Mouse (Mus musculus): ENCODE results near the gene Gm47985.

DNA sequence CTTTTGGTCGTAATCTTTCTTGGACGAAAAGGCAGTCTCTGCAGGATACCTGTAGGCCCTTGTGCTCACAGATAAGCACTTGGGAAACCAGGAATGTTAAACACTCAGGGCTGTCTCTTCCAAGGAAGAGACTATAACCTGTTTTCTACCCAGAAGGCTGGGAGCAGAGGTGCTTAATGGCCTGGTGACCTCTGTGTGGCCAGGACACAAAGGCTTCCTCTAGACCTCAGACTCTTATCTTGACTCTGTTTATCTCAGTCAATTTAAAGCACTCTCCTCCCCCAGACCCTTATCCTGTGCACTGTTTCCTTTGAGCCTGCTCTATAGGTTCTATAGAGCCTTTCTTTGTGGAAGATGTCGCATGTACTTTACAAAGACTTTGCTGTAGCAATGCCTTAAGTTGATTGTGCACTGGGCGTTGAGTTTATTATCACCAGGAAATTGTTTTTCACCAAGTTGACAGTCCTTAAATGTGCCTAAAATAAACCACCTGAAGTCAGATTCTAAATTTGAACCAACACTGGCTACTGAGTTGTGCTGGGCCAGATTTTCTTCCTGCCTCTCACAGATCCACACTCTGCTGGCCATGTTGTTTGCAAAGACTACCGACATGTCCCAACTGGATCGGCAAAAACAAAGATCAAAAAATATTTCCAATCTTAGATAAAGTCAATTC is 37.7 kb upstream of the Gm47985 start:
- TF ChIP-seq POLR2A (IDR thresholded peaks at IDR 0.05; ENCODE audit: borderline replicate concordance, insufficient read depth, low read length) (no peak), CTCF (IDR thresholded peaks at IDR 0.05; ENCODE audit: borderline replicate concordance, insufficient read depth, low read depth, low read length) (no peak)
